Comparison of ENCODE assay signal across 20 mouse cellular contexts in the genomic region with DNA sequence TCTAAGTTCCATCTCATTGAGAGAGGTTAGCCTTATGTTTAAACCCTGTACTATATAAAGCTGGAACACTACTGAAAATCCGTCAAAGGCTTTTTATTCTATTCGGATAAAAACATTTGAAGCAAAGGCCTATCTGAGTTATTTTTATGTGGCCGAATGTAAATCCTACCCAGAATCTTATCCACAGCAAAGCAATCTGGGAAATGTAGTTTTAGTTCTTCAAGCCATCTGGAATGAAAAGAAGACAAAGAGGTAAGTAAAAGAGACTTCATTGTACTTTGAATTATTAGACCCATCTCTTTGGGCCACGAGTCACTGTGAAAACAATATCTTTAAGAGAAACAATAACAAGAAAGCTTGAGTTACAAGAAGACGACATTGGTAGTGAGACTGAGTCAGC.
DNase-seq lines count a peak whose midpoint lies in the region; ATAC-seq and TF ChIP-seq lines count a peak whose summit lies in the region.
"Had no signal": no experiment of that assay in that cellular context is flagged by ENCODE, and none has a peak within 500 bp of the region (broad histone marks: within the 10 kb centered on the region; RNA-seq: fewer than 3 reads in every experiment).

No protein-coding gene starts in this region.

- ATAC-seq in forebrain, embryonic 15.5 days (replicated peaks): no peak
- ATAC-seq in forebrain, embryonic 12.5 days (ENCODE audit: low FRiP score): no peak
- no peak for ATAC-seq in cerebellum, adult (ENCODE audit: insufficient number of reproducible peaks, low FRiP score, low TSS enrichment)
- ATAC-seq: intestine, embryonic 15.5 days had no signal

- intact Hi-C loops in gastrocnemius, postnatal 14 days (cut with DNase I; ENCODE audit: low total_unique reads): no loop called here

- no peaks in the 10 kb centered on the region for H3K36me3 ChIP-seq in forebrain, embryonic 15.5 days
- no peaks in the 10 kb centered on the region for H3K36me3 ChIP-seq in forebrain, embryonic 12.5 days (replicated peaks)
- H3K36me3 ChIP-seq: embryonic facial prominence, embryonic 15.5 days; hindbrain, embryonic 10.5 days; intestine, embryonic 15.5 days had no signal

- H3K27ac ChIP-seq in forebrain, embryonic 15.5 days (replicated peaks): peak overlapping the region; percentile 37; the same call in 1 of the 2 replicates
- H3K27ac ChIP-seq in forebrain, embryonic 12.5 days: no peak overlapping the region
- H3K27ac ChIP-seq in layer of hippocampus, adult 2 months: peak overlapping the region; percentile 57
- H3K27ac ChIP-seq: embryonic facial prominence, embryonic 15.5 days; heart, adult 2 months; hindbrain, embryonic 10.5 days; hindbrain, embryonic 14.5 days; intestine, embryonic 15.5 days had no signal

- no peak overlapping the region for H3K9ac ChIP-seq in forebrain, embryonic 15.5 days (replicated peaks)
- H3K9ac ChIP-seq in forebrain, embryonic 12.5 days: no peak overlapping the region
- H3K9ac ChIP-seq: embryonic facial prominence, embryonic 15.5 days; hindbrain, embryonic 14.5 days; intestine, embryonic 15.5 days had no signal

- no peak for TF ChIP-seq CTCF in layer of hippocampus, adult 2 months (conservative IDR thresholded peaks at IDR 0.05)

- no peaks in the 10 kb centered on the region for H3K9me3 ChIP-seq in forebrain, embryonic 15.5 days
- H3K9me3 ChIP-seq in forebrain, embryonic 12.5 days: no peaks in the 10 kb centered on the region
- H3K9me3 ChIP-seq: embryonic facial prominence, embryonic 15.5 days; hindbrain, embryonic 10.5 days; intestine, embryonic 15.5 days had no signal

- 82% methylated on average over 5 of the region's 5 CpGs for WGBS in forebrain, embryonic 15.5 days
- WGBS in forebrain, embryonic 12.5 days: 86% methylated on average over 5 of the region's 5 CpGs

- no peaks in the 10 kb centered on the region for H3K27me3 ChIP-seq in forebrain, embryonic 15.5 days
- H3K27me3 ChIP-seq in forebrain, embryonic 12.5 days: no peaks in the 10 kb centered on the region
- H3K27me3 ChIP-seq: embryonic facial prominence, embryonic 15.5 days; intestine, embryonic 15.5 days had no signal

- DNase-seq in layer of hippocampus, adult 2 months (ENCODE audit: low spot score in 2 of 2): no peak
- DNase-seq in layer of hippocampus, adult 9-10 months (ENCODE audit: low spot score): no peak
- DNase-seq in MEL-GATA-1-ER (ENCODE audit: extremely low read depth, low read depth): peak; percentile 26
- no peak for DNase-seq in gastrocnemius, postnatal 14 days
- DNase-seq: adrenal gland, postnatal 10 days; cerebellum, adult 2 months; cerebellum, postnatal 10 days; embryo, embryonic 11 days; gastrocnemius, postnatal 10 days; kidney, adult 18-20 months had no signal

- H3K4me2 ChIP-seq in forebrain, embryonic 15.5 days (replicated peaks): no peak overlapping the region
- H3K4me2 ChIP-seq in forebrain, embryonic 12.5 days: no peak overlapping the region
- H3K4me2 ChIP-seq: embryonic facial prominence, embryonic 15.5 days; heart, embryonic 11.5 days; hindbrain, embryonic 14.5 days; intestine, embryonic 15.5 days had no signal

- no peak overlapping the region for H3K4me3 ChIP-seq in forebrain, embryonic 15.5 days
- H3K4me3 ChIP-seq in forebrain, embryonic 12.5 days (replicated peaks): no peak overlapping the region
- no peak overlapping the region for H3K4me3 ChIP-seq in layer of hippocampus, adult 2 months
- H3K4me3 ChIP-seq: embryonic facial prominence, embryonic 15.5 days; erythroblast, embryonic 14.5 days; heart, adult 2 months; hindbrain, embryonic 10.5 days; intestine, embryonic 15.5 days had no signal

- H3K4me1 ChIP-seq in forebrain, embryonic 15.5 days: no peaks in the 10 kb centered on the region
- no peaks in the 10 kb centered on the region for H3K4me1 ChIP-seq in forebrain, embryonic 12.5 days
- H3K4me1 ChIP-seq: embryonic facial prominence, embryonic 15.5 days; hindbrain, embryonic 10.5 days; intestine, embryonic 15.5 days had no signal
